Mouse (Mus musculus) left cerebral cortex, adult 2 months (tissue): ENCODE results near the gene Sv2c. TPM values are rescaled to one million over a fixed set of nuclear protein-coding genes. Genes with fewer than 3 reads are reported as not detected.
A peak's percentile ranks its signal among the peaks of the same experiment; 100 is the strongest.

Experiments used
- DNase-seq, 2 experiments: peaks; one replicate each; pipeline ENCODE4 v3.0.0; 2021 to 2022; ENCODE audit warnings: low spot score in 2 of 2, mixed read lengths in 1 of 2; ENCODE audit errors: extremely low spot score in 1 of 2
- H3K27ac ChIP-seq: fragments of 200-600 bp; 2 replicates; pipeline ENCODE4 v1.8.1; 2022
- H3K4me3 ChIP-seq: fragments of 200-600 bp; 2 replicates; pipeline ENCODE4 v1.8.1; 2022
- CTCF ChIP-seq: fragments of 200-600 bp; IDR thresholded peaks from 2 replicates; pipeline ENCODE4 v1.8.1; 2022; ENCODE audit warnings: antibody characterized with exemption, mild to moderate bottlenecking, moderate library complexity
- intact Hi-C: fragments of 180-260 bp; cut with DNase I; formaldehyde crosslinking; loops from one replicate; pipeline ENCODE4 v1.15.1; 2025
- total RNA-seq, 2 experiments: library from RNA; stranded (reverse); gene quantifications; 2 replicates each; pipeline ENCODE4 v1.2.3; 2021

Gene Sv2c
- total RNA-seq, 2 experiments from 2014 or later, result 28.0 to 33.8 TPM

- no peak for TF ChIP-seq CTCF
- H3K4me3 ChIP-seq, result no peak overlapping the region
- no peak overlapping the region for H3K27ac ChIP-seq
- no peak for DNase-seq
- intact Hi-C loops, result no loop called here
These were observed 91.9 kb downstream of the Sv2c start for GRCm38 (mm10) chr13:96040275-96041042.

- Histone ChIP-seq H3K27ac (no peak overlapping the region), H3K4me3 (no peak overlapping the region)
- TF ChIP-seq CTCF, result no peak
- intact Hi-C loops, result no loop called here
- DNase-seq, result no peak
These were observed 92.8 kb downstream of the Sv2c start for GRCm38 (mm10) chr13:96039536-96039935.

- Histone ChIP-seq H3K27ac (no peak overlapping the region), H3K4me3 (no peak overlapping the region)
- peak; percentile 55 to 69 for DNase-seq
- TF ChIP-seq CTCF, result peak; percentile 78
- intact Hi-C loops, result loop anchor here (5.0 kb wide), 2 partner anchors 357 to 562 kb away; partner anchors contain the start of gene Poc5
These were observed 101.8 kb downstream of the Sv2c start for GRCm38 (mm10) chr13:96030368-96031223.

GRCm38 (mm10) chr13:96023858-96024257 is 108.5 kb downstream of the Sv2c start:
- intact Hi-C loops, result no loop called here
- H3K4me3 ChIP-seq, result no peak overlapping the region
- no peak overlapping the region for H3K27ac ChIP-seq
- DNase-seq, result no peak
- TF ChIP-seq CTCF, result no peak

DNA sequence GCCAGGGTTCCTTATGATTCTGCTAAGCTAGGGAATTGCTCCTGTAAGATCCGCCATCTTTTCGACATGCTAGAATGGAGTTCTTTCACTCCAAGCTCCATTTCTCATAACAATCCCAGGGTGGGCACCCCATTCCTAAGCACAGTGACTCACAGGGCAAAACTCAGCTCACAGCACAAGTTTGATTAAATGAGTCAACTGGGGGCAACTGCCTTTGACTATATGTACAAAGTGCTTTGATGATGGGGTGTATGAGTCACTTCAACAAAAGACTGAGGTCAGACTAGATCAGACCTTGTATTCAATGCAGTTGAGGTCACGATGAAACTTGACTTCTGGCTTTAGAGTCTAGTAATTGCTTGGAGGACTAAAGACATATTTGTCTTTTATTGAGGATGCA is 116.9 kb downstream of the Sv2c start:
- intact Hi-C loops, result no loop called here
- no peak for DNase-seq

GRCm38 (mm10) chr13:96010861-96011511 is 121.4 kb downstream of the Sv2c start:
- TF ChIP-seq CTCF, result no peak
- H3K4me3 ChIP-seq, result no peak overlapping the region
- peak; percentile 27 to 29 for DNase-seq
- peak overlapping the region; percentile 32; the same call in 1 of the 2 replicates for H3K27ac ChIP-seq
- intact Hi-C loops, result loop anchor here (1.0 kb wide), 1 partner anchor 120 kb away; no protein-coding TSS in a partner anchor

More for the DNA sequence above, 116.9 kb downstream of the Sv2c start:
- Histone ChIP-seq H3K4me3 (no peak overlapping the region), H3K27ac (no peak overlapping the region)
- TF ChIP-seq CTCF, result no peak

- TF ChIP-seq CTCF, result no peak
- no peak for DNase-seq
- intact Hi-C loops, result loop anchor here (10.0 kb wide), 1 partner anchor 376 kb away; the partner anchor contains the start of gene Poc5
- H3K27ac ChIP-seq, result no peak overlapping the region
- no peak overlapping the region for H3K4me3 ChIP-seq
These were observed 123.4 kb downstream of the Sv2c start for GRCm38 (mm10) chr13:96008975-96009374.

- intact Hi-C loops, result loop anchor here (10.0 kb wide), 1 partner anchor 377 kb away; the partner anchor contains the start of gene Poc5
These were observed 124.2 kb downstream of the Sv2c start for GRCm38 (mm10) chr13:96008154-96008553.

GRCm38 (mm10) chr13:96003539-96003938 is 128.8 kb downstream of the Sv2c start:
- no peak for DNase-seq
- intact Hi-C loops, result loop anchor here (2.0 to 10.0 kb wide), 2 partner anchors 381 to 589 kb away; partner anchors contain the start of gene Poc5
- H3K4me3 ChIP-seq, result no peak overlapping the region
- no peak for TF ChIP-seq CTCF
- H3K27ac ChIP-seq, result no peak overlapping the region

More at GRCm38 (mm10) chr13:96008154-96008553, 124.2 kb downstream of the Sv2c start:
- Histone ChIP-seq H3K4me3 (no peak overlapping the region), H3K27ac (no peak overlapping the region)
- TF ChIP-seq CTCF, result no peak
- no peak for DNase-seq

DNA sequence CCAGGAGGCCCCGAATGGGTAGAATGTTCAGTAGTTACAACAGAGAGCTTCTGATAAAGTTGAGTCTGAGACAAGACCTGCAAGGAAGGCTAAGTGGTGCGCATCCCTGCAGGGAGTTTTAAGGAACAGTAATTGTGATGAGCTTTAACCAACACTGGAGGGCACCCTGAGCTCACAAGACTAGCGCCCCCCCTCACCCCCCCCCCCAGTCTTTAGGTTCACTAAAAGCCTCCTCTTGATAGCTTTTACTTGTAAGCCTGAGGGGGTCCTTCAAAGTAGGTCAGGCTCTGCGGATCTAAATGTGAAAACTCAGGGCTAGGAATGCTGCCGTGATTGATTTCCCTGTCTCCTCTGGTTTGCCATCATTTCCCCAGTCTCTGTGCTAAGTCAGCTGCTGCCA is 129.9 kb downstream of the Sv2c start:
- DNase-seq, result no peak
- Histone ChIP-seq H3K27ac (no peak overlapping the region), H3K4me3 (no peak overlapping the region)
- intact Hi-C loops, result loop anchor here (2.0 to 10.0 kb wide), 2 partner anchors 382 to 590 kb away; partner anchors contain the start of gene Poc5
- peak; percentile 47 for TF ChIP-seq CTCF

DNA sequence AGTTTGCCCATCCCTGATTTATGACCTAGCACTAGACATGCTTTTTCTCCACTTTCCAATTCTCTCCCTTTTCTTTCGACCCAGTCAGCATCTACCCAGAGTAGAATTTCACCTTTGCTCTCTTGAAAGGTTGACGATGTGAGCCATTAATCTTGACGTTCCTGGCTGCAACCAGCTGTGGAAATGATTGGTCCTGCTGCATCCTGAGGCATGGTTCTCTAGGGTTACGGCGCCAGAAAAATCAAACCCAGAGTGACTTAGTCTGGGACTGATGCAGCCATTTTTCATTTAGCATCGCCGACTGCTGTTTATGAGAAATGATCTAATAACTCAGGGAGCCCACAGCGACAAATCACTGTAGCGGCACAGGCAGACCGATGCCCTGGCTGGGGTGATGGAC is 133.0 kb downstream of the Sv2c start:
- Histone ChIP-seq H3K27ac (no peak overlapping the region), H3K4me3 (no peak overlapping the region)
- intact Hi-C loops, result no loop called here
- DNase-seq, result no peak
- no peak for TF ChIP-seq CTCF

GRCm38 (mm10) chr13:95997294-95997693 is 135.1 kb downstream of the Sv2c start:
- peak; percentile 19; the same call in 1 of the 2 replicates for TF ChIP-seq CTCF
- Histone ChIP-seq H3K4me3 (no peak overlapping the region), H3K27ac (no peak overlapping the region)
- intact Hi-C loops, result no loop called here
- DNase-seq, result no peak
